Mouse (Mus musculus) hindbrain, embryonic 12.5 days (tissue): ENCODE results near the gene Lonp2. TPM values are rescaled to one million over a fixed set of nuclear protein-coding genes. Genes with fewer than 3 reads are reported as not detected.

ENCODE experiments used
- ATAC-seq: fragments of 200-750 bp; cut with Nextera tagmentation; 2 replicates; pipeline ENCODE4 v1.8.0; 2017; ENCODE audit warnings: moderate TSS enrichment; ENCODE audit not compliant: low FRiP score
- H3K27ac ChIP-seq: fragments of 300-500 bp; sonication (generic); 2 replicates; pipeline ENCODE4 v1.5.1; 2016; ENCODE audit warnings: mild to moderate bottlenecking
- H3K27me3 ChIP-seq: fragments of 300-500 bp; sonication (generic); 2 replicates; pipeline ENCODE4 v1.6.1; 2016; ENCODE audit warnings: mild to moderate bottlenecking
- H3K36me3 ChIP-seq: fragments of 300-500 bp; sonication (generic); 2 replicates; pipeline ENCODE4 v1.6.1; 2016; ENCODE audit warnings: mild to moderate bottlenecking
- H3K4me1 ChIP-seq: fragments of 300-500 bp; sonication (generic); 2 replicates; pipeline ENCODE4 v1.6.1; 2016
- H3K4me2 ChIP-seq: fragments of 300-500 bp; sonication (generic); replicated peaks from 2 replicates; pipeline ENCODE4 v1.6.1; 2016; ENCODE audit warnings: mild to moderate bottlenecking
- H3K4me3 ChIP-seq: fragments of 300-500 bp; sonication (generic); 2 replicates; pipeline ENCODE4 v1.5.1; 2016; ENCODE audit warnings: mild to moderate bottlenecking
- H3K9ac ChIP-seq: fragments of 300-500 bp; sonication (generic); 2 replicates; pipeline ENCODE4 v1.6.1; 2016; ENCODE audit warnings: mild to moderate bottlenecking, moderate library complexity
- H3K9me3 ChIP-seq: fragments of 300-500 bp; sonication (generic); replicated peaks from 2 replicates; pipeline ENCODE4 v1.6.1; 2016; ENCODE audit warnings: mild to moderate bottlenecking
- WGBS: fragments of 180-500 bp; shearing (Covaris S2); methylation state at CpG from one replicate; pipeline ENCODE4 v1.1.7; 2016; 5-methylcytosine and 5-hydroxymethylcytosine counted together
- polyA plus RNA-seq: library from polyadenylated mRNA; unstranded; fragments of >200 nt; fragmentation: Nextera tagmentation; extraction: Ambion mirVana; gene quantifications from 2 replicates; pipeline ENCODE4 v1.2.1, GENCODE M21; 2016

Lonp2 gene
- polyA plus RNA-seq, 1 experiment from 2014 or later = 84.1 TPM

- Histone ChIP-seq H3K9ac (no peak overlapping the region), H3K4me1 (peaks cover 3% of the 10 kb centered on the region), H3K36me3 (peaks cover 23% of the 10 kb centered on the region), H3K4me2 (no peak overlapping the region), H3K27ac (no peak overlapping the region), H3K4me3 (no peak overlapping the region), H3K9me3 (no peaks in the 10 kb centered on the region), H3K27me3 (no peaks in the 10 kb centered on the region)
- ATAC-seq = no peak
- WGBS = 87% methylated on average over 4 of the region's 4 CpGs
Observed at GRCm38 (mm10) chr8:86631395-86631794, 7.6 kb downstream of the Lonp2 start.

GRCm38 (mm10) chr8:86637826-86638225, 14.0 kb downstream of the Lonp2 start:
- 82% methylated on average over 4 of the region's 4 CpGs for WGBS
- no peak for ATAC-seq
- Histone ChIP-seq H3K36me3 (peaks cover 66% of the 10 kb centered on the region), H3K9ac (no peak overlapping the region), H3K4me1 (no peaks in the 10 kb centered on the region), H3K27me3 (no peaks in the 10 kb centered on the region), H3K4me3 (no peak overlapping the region), H3K9me3 (no peaks in the 10 kb centered on the region), H3K4me2 (no peak overlapping the region), H3K27ac (no peak overlapping the region)

- H3K27ac ChIP-seq = no peak overlapping the region
- peaks cover 63% of the 10 kb centered on the region for H3K36me3 ChIP-seq
- no peak overlapping the region for H3K9ac ChIP-seq
- no peak overlapping the region for H3K4me3 ChIP-seq
- 89% methylated on average over 4 of the region's 4 CpGs for whole genome bisulfite sequencing
- H3K9me3 ChIP-seq = no peaks in the 10 kb centered on the region
- no peaks in the 10 kb centered on the region for H3K4me1 ChIP-seq
- no peaks in the 10 kb centered on the region for H3K27me3 ChIP-seq
- H3K4me2 ChIP-seq = no peak overlapping the region
- ATAC-seq = no peak
Observed at GRCm38 (mm10) chr8:86638981-86639380, 15.1 kb downstream of the Lonp2 start.

- WGBS = 77% methylated on average over 3 of the region's 3 CpGs
- Histone ChIP-seq H3K4me2 (no peak overlapping the region), H3K4me3 (no peak overlapping the region), H3K9me3 (no peaks in the 10 kb centered on the region), H3K4me1 (no peaks in the 10 kb centered on the region), H3K27me3 (no peaks in the 10 kb centered on the region), H3K9ac (no peak overlapping the region), H3K27ac (no peak overlapping the region), H3K36me3 (peaks cover 35% of the 10 kb centered on the region)
- no peak for ATAC-seq
Observed at GRCm38 (mm10) chr8:86642682-86643081, 18.8 kb downstream of the Lonp2 start.

- Histone ChIP-seq H3K4me1 (no peaks in the 10 kb centered on the region), H3K9ac (no peak overlapping the region), H3K36me3 (peaks cover 25% of the 10 kb centered on the region), H3K4me3 (no peak overlapping the region), H3K27me3 (no peaks in the 10 kb centered on the region), H3K27ac (no peak overlapping the region), H3K4me2 (no peak overlapping the region), H3K9me3 (no peaks in the 10 kb centered on the region)
- ATAC-seq = no peak
- 96% methylated on average over 4 of the region's 4 CpGs for WGBS
Observed at GRCm38 (mm10) chr8:86644661-86645060, 20.8 kb downstream of the Lonp2 start.

- no peaks in the 10 kb centered on the region for H3K9me3 ChIP-seq
- H3K4me1 ChIP-seq = no peaks in the 10 kb centered on the region
- H3K36me3 ChIP-seq = peaks cover 13% of the 10 kb centered on the region
- H3K9ac ChIP-seq = no peak overlapping the region
- H3K4me2 ChIP-seq = no peak overlapping the region
- WGBS = 92% methylated on average over 3 of the region's 3 CpGs
- no peak overlapping the region for H3K4me3 ChIP-seq
- ATAC-seq = no peak
- H3K27me3 ChIP-seq = no peaks in the 10 kb centered on the region
- H3K27ac ChIP-seq = no peak overlapping the region
Observed at GRCm38 (mm10) chr8:86647771-86648170, 23.9 kb downstream of the Lonp2 start.

- Histone ChIP-seq H3K4me1 (no peaks in the 10 kb centered on the region), H3K9ac (no peak overlapping the region), H3K4me2 (no peak overlapping the region), H3K27ac (no peak overlapping the region), H3K9me3 (no peaks in the 10 kb centered on the region), H3K27me3 (no peaks in the 10 kb centered on the region), H3K4me3 (no peak overlapping the region), H3K36me3 (peaks cover 21% of the 10 kb centered on the region)
- WGBS = 86% methylated on average over 5 of the region's 5 CpGs
- no peak for ATAC-seq
Observed at GRCm38 (mm10) chr8:86651416-86651815, 27.6 kb downstream of the Lonp2 start.

GRCm38 (mm10) chr8:86652546-86652945, 28.7 kb downstream of the Lonp2 start:
- H3K27me3 ChIP-seq = no peaks in the 10 kb centered on the region
- peaks cover 21% of the 10 kb centered on the region for H3K36me3 ChIP-seq
- no peak overlapping the region for H3K9ac ChIP-seq
- no peak overlapping the region for H3K4me2 ChIP-seq
- no peaks in the 10 kb centered on the region for H3K4me1 ChIP-seq
- H3K27ac ChIP-seq = no peak overlapping the region
- WGBS = 65% methylated on average over 2 of the region's 2 CpGs
- H3K4me3 ChIP-seq = no peak overlapping the region
- no peaks in the 10 kb centered on the region for H3K9me3 ChIP-seq
- ATAC-seq = no peak

GRCm38 (mm10) chr8:86654578-86654977, 30.7 kb downstream of the Lonp2 start:
- no peaks in the 10 kb centered on the region for H3K9me3 ChIP-seq
- ATAC-seq = no peak
- peaks cover 19% of the 10 kb centered on the region for H3K36me3 ChIP-seq
- H3K27ac ChIP-seq = no peak overlapping the region
- 88% methylated on average over 1 of the region's 1 CpGs for WGBS
- H3K27me3 ChIP-seq = no peaks in the 10 kb centered on the region
- no peak overlapping the region for H3K4me2 ChIP-seq
- no peaks in the 10 kb centered on the region for H3K4me1 ChIP-seq
- no peak overlapping the region for H3K9ac ChIP-seq
- H3K4me3 ChIP-seq = no peak overlapping the region

- Histone ChIP-seq H3K9me3 (no peaks in the 10 kb centered on the region), H3K9ac (no peak overlapping the region), H3K27ac (no peak overlapping the region), H3K4me2 (no peak overlapping the region), H3K4me3 (no peak overlapping the region), H3K27me3 (no peaks in the 10 kb centered on the region), H3K36me3 (peaks cover 29% of the 10 kb centered on the region), H3K4me1 (no peaks in the 10 kb centered on the region)
- no peak for ATAC-seq
Observed at GRCm38 (mm10) chr8:86668750-86669149, 44.9 kb downstream of the Lonp2 start.

GRCm38 (mm10) chr8:86669259-86669658, 45.4 kb downstream of the Lonp2 start:
- H3K4me3 ChIP-seq = no peak overlapping the region
- H3K4me2 ChIP-seq = no peak overlapping the region
- H3K27ac ChIP-seq = no peak overlapping the region
- H3K9me3 ChIP-seq = no peaks in the 10 kb centered on the region
- H3K36me3 ChIP-seq = peaks cover 32% of the 10 kb centered on the region
- WGBS = 76% methylated on average over 4 of the region's 4 CpGs
- ATAC-seq = no peak
- no peaks in the 10 kb centered on the region for H3K27me3 ChIP-seq
- H3K9ac ChIP-seq = no peak overlapping the region
- H3K4me1 ChIP-seq = no peaks in the 10 kb centered on the region

GRCm38 (mm10) chr8:86686629-86687028, 62.8 kb downstream of the Lonp2 start:
- H3K9me3 ChIP-seq = no peaks in the 10 kb centered on the region
- no peak for ATAC-seq
- H3K4me2 ChIP-seq = no peak overlapping the region
- no peak overlapping the region for H3K9ac ChIP-seq
- H3K4me3 ChIP-seq = no peak overlapping the region
- no peak overlapping the region for H3K27ac ChIP-seq
- H3K36me3 ChIP-seq = no peaks in the 10 kb centered on the region
- 76% methylated on average over 3 of the region's 3 CpGs for WGBS
- H3K4me1 ChIP-seq = no peaks in the 10 kb centered on the region
- no peaks in the 10 kb centered on the region for H3K27me3 ChIP-seq

GRCm38 (mm10) chr8:86692107-86692506, 68.3 kb downstream of the Lonp2 start:
- Histone ChIP-seq H3K9ac (no peak overlapping the region), H3K4me3 (no peak overlapping the region), H3K9me3 (no peaks in the 10 kb centered on the region), H3K4me2 (no peak overlapping the region), H3K36me3 (0 out of 2 replicates have a peak, but pooled peaks cover 5% of the 10 kb centered on the region), H3K27ac (no peak overlapping the region), H3K4me1 (no peaks in the 10 kb centered on the region), H3K27me3 (no peaks in the 10 kb centered on the region)
- 88% methylated on average over 1 of the region's 1 CpGs for WGBS
- ATAC-seq = no peak
